Mouse (Mus musculus): Measurements from ENCODE around the gene Cdkl3. TPM values are rescaled to one million over a fixed set of nuclear protein-coding genes. Genes with fewer than 3 reads are reported as not detected.
"Not testable (repeated sequence)": the region's sequence is repeated elsewhere in the genome, so short reads cannot be mapped to it uniquely, and the experiment has no call there.

Gene Cdkl3
- polyA plus RNA-seq, 1 experiment = 0.24 TPM

GRCm38 (mm10) chr11:52115479-52115878 is 111.5 kb downstream of the Cdkl3 start:
- 92% methylated on average over 3 of the region's 3 CpGs for WGBS
- no peaks in the 10 kb centered on the region for H3K4me1 ChIP-seq (ENCODE audit: control insufficient read depth, insufficient read depth, insufficient read length, low read length)
- H3K27ac ChIP-seq (ENCODE audit: insufficient read depth, low read depth, low read length) = no peak overlapping the region
- peaks cover 52% of the 10 kb centered on the region for H3K36me3 ChIP-seq (ENCODE audit: control insufficient read depth, insufficient read depth, low read length)
- H3K27me3 ChIP-seq (ENCODE audit: control insufficient read depth, insufficient read depth, low read length) = no peaks in the 10 kb centered on the region
- TF ChIP-seq POLR2A (IDR thresholded peaks at IDR 0.05; ENCODE audit: low read depth, low read length) (no peak), CTCF (IDR thresholded peaks at IDR 0.05; ENCODE audit: extremely low read depth, insufficient read length, insufficient replicate concordance, low read depth, low read length) (no peak)
- no peak overlapping the region for H3K4me3 ChIP-seq (ENCODE audit: low read depth, low read length)

- H3K36me3 ChIP-seq (ENCODE audit: control insufficient read depth, insufficient read depth, low read length) = peaks cover 57% of the 10 kb centered on the region
- H3K4me1 ChIP-seq (ENCODE audit: control insufficient read depth, insufficient read depth, insufficient read length, low read length); H3K4me3 ChIP-seq (ENCODE audit: low read depth, low read length); H3K27ac ChIP-seq (ENCODE audit: insufficient read depth, low read depth, low read length); H3K27me3 ChIP-seq (ENCODE audit: control insufficient read depth, insufficient read depth, low read length): not testable (repeated sequence)
- 83% methylated on average over 6 of the region's 6 CpGs for WGBS
These were observed 112.1 kb downstream of the Cdkl3 start for GRCm38 (mm10) chr11:52116117-52116516.

GRCm38 (mm10) chr11:52117156-52117555 is 113.1 kb downstream of the Cdkl3 start:
- 90% methylated on average over 7 of the region's 7 CpGs for WGBS
- Histone ChIP-seq H3K36me3 (ENCODE audit: control insufficient read depth, insufficient read depth, low read length) (peaks cover 67% of the 10 kb centered on the region), H3K27ac (ENCODE audit: insufficient read depth, low read depth, low read length) (no peak overlapping the region), H3K4me3 (ENCODE audit: low read depth, low read length) (no peak overlapping the region), H3K27me3 (ENCODE audit: control insufficient read depth, insufficient read depth, low read length) (no peaks in the 10 kb centered on the region), H3K4me1 (ENCODE audit: control insufficient read depth, insufficient read depth, insufficient read length, low read length) (no peaks in the 10 kb centered on the region)
- TF ChIP-seq CTCF (IDR thresholded peaks at IDR 0.05; ENCODE audit: extremely low read depth, insufficient read length, insufficient replicate concordance, low read depth, low read length) = no peak
- TF ChIP-seq POLR2A (IDR thresholded peaks at IDR 0.05; ENCODE audit: low read depth, low read length) = no peak

- H3K4me3 ChIP-seq (ENCODE audit: low read depth, low read length); H3K4me1 ChIP-seq (ENCODE audit: control insufficient read depth, insufficient read depth, insufficient read length, low read length); H3K27ac ChIP-seq (ENCODE audit: insufficient read depth, low read depth, low read length); H3K27me3 ChIP-seq (ENCODE audit: control insufficient read depth, insufficient read depth, low read length): not testable (repeated sequence)
- TF ChIP-seq CTCF (IDR thresholded peaks at IDR 0.05; ENCODE audit: extremely low read depth, insufficient read length, insufficient replicate concordance, low read depth, low read length) = peak; percentile 28; the same call in 1 of the 2 replicates
- H3K36me3 ChIP-seq (ENCODE audit: control insufficient read depth, insufficient read depth, low read length) = peaks cover 68% of the 10 kb centered on the region
These were observed 116.4 kb downstream of the Cdkl3 start for GRCm38 (mm10) chr11:52120415-52120814.

- 69% methylated on average over 6 of the region's 6 CpGs for WGBS
- Histone ChIP-seq H3K4me1 (ENCODE audit: control insufficient read depth, insufficient read depth, insufficient read length, low read length) (peaks cover 5% of the 10 kb centered on the region; the same call in 1 of the 2 replicates), H3K27ac (ENCODE audit: insufficient read depth, low read depth, low read length) (no peak overlapping the region), H3K36me3 (ENCODE audit: control insufficient read depth, insufficient read depth, low read length) (peaks cover 60% of the 10 kb centered on the region), H3K27me3 (ENCODE audit: control insufficient read depth, insufficient read depth, low read length) (no peaks in the 10 kb centered on the region), H3K4me3 (ENCODE audit: low read depth, low read length) (no peak overlapping the region)
- no peak for TF ChIP-seq CTCF (IDR thresholded peaks at IDR 0.05; ENCODE audit: extremely low read depth, insufficient read length, insufficient replicate concordance, low read depth, low read length)
- no peak for TF ChIP-seq POLR2A (IDR thresholded peaks at IDR 0.05; ENCODE audit: low read depth, low read length)
These were observed 118.0 kb downstream of the Cdkl3 start for GRCm38 (mm10) chr11:52122045-52122444.

- Histone ChIP-seq H3K36me3 (ENCODE audit: control insufficient read depth, insufficient read depth, low read length) (peaks cover 41% of the 10 kb centered on the region), H3K27ac (ENCODE audit: insufficient read depth, low read depth, low read length) (no peak overlapping the region), H3K27me3 (ENCODE audit: control insufficient read depth, insufficient read depth, low read length) (no peaks in the 10 kb centered on the region), H3K4me1 (ENCODE audit: control insufficient read depth, insufficient read depth, insufficient read length, low read length) (peaks cover 5% of the 10 kb centered on the region; the same call in 1 of the 2 replicates), H3K4me3 (ENCODE audit: low read depth, low read length) (no peak overlapping the region)
- 75% methylated on average over 4 of the region's 4 CpGs for WGBS
- TF ChIP-seq CTCF (IDR thresholded peaks at IDR 0.05; ENCODE audit: extremely low read depth, insufficient read length, insufficient replicate concordance, low read depth, low read length) = no peak
- TF ChIP-seq POLR2A (IDR thresholded peaks at IDR 0.05; ENCODE audit: low read depth, low read length) = no peak
These were observed 120.4 kb downstream of the Cdkl3 start for GRCm38 (mm10) chr11:52124468-52124867.

- no peaks in the 10 kb centered on the region for H3K27me3 ChIP-seq (ENCODE audit: control insufficient read depth, insufficient read depth, low read length)
- TF ChIP-seq CTCF (IDR thresholded peaks at IDR 0.05; ENCODE audit: extremely low read depth, insufficient read length, insufficient replicate concordance, low read depth, low read length) = no peak
- TF ChIP-seq POLR2A (IDR thresholded peaks at IDR 0.05; ENCODE audit: low read depth, low read length) = no peak
- H3K36me3 ChIP-seq (ENCODE audit: control insufficient read depth, insufficient read depth, low read length) = peaks cover 17% of the 10 kb centered on the region
- H3K4me3 ChIP-seq (ENCODE audit: low read depth, low read length) = no peak overlapping the region
- no peak overlapping the region for H3K27ac ChIP-seq (ENCODE audit: insufficient read depth, low read depth, low read length)
- H3K4me1 ChIP-seq (ENCODE audit: control insufficient read depth, insufficient read depth, insufficient read length, low read length) = peaks cover 5% of the 10 kb centered on the region; the same call in 1 of the 2 replicates
- 83% methylated on average over 3 of the region's 3 CpGs for whole genome bisulfite sequencing
These were observed 123.1 kb downstream of the Cdkl3 start for GRCm38 (mm10) chr11:52127169-52127568.

- 61% methylated on average over 5 of the region's 5 CpGs for WGBS
These were observed 123.7 kb downstream of the Cdkl3 start for GRCm38 (mm10) chr11:52127760-52128159.

More at GRCm38 (mm10) chr11:52127760-52128159, 123.7 kb downstream of the Cdkl3 start:
- TF ChIP-seq CTCF (IDR thresholded peaks at IDR 0.05; ENCODE audit: extremely low read depth, insufficient read length, insufficient replicate concordance, low read depth, low read length) = no peak
- TF ChIP-seq POLR2A (IDR thresholded peaks at IDR 0.05; ENCODE audit: low read depth, low read length) = no peak
- Histone ChIP-seq H3K27me3 (ENCODE audit: control insufficient read depth, insufficient read depth, low read length) (no peaks in the 10 kb centered on the region), H3K36me3 (ENCODE audit: control insufficient read depth, insufficient read depth, low read length) (peaks cover 12% of the 10 kb centered on the region), H3K4me1 (ENCODE audit: control insufficient read depth, insufficient read depth, insufficient read length, low read length) (peaks cover 5% of the 10 kb centered on the region; the same call in 1 of the 2 replicates), H3K4me3 (ENCODE audit: low read depth, low read length) (no peak overlapping the region), H3K27ac (ENCODE audit: insufficient read depth, low read depth, low read length) (no peak overlapping the region)
